Mouse (Mus musculus): ENCODE data around the gene Plpp3. TPM values are rescaled to one million over a fixed set of nuclear protein-coding genes. Genes with fewer than 3 reads are reported as not detected.
A peak's percentile ranks its signal among the peaks of the same experiment; 100 is the strongest.

Gene Plpp3
- polyA plus RNA-seq, 1 experiment from 2014 or later: 75.6 TPM

GRCm38 (mm10) chr4:105181659-105182167, 24.6 kb downstream of the Plpp3 start:
- H3K4me1 ChIP-seq: peaks cover 68% of the 10 kb centered on the region
- H3K9ac ChIP-seq (replicated peaks): no peak overlapping the region
- no peaks in the 10 kb centered on the region for H3K36me3 ChIP-seq
- peak overlapping the region; percentile 22 for H3K4me2 ChIP-seq (replicated peaks)
- H3K4me3 ChIP-seq: no peak overlapping the region
- peak overlapping the region; percentile 94 for H3K27ac ChIP-seq (replicated peaks)
- WGBS: 4% methylated on average over 3 of the region's 3 CpGs
- no peaks in the 10 kb centered on the region for H3K9me3 ChIP-seq
- H3K27me3 ChIP-seq: no peaks in the 10 kb centered on the region
- ATAC-seq (replicated peaks): peak; percentile 14

GRCm38 (mm10) chr4:105182249-105182648, 25.1 kb downstream of the Plpp3 start:
- no peak for ATAC-seq (replicated peaks)
- 15% methylated on average over 5 of the region's 5 CpGs for WGBS
- peaks cover 67% of the 10 kb centered on the region for H3K4me1 ChIP-seq
- H3K4me3 ChIP-seq: no peak overlapping the region
- no peaks in the 10 kb centered on the region for H3K36me3 ChIP-seq
- peak overlapping the region; percentile 94 for H3K27ac ChIP-seq (replicated peaks)
- no peak overlapping the region for H3K4me2 ChIP-seq (replicated peaks)
- H3K9me3 ChIP-seq: no peaks in the 10 kb centered on the region
- H3K27me3 ChIP-seq: no peaks in the 10 kb centered on the region
- H3K9ac ChIP-seq (replicated peaks): no peak overlapping the region

- ATAC-seq (replicated peaks): no peak
- H3K4me1 ChIP-seq: peaks cover 46% of the 10 kb centered on the region
- H3K27ac ChIP-seq (replicated peaks): peak overlapping the region; percentile 25
- no peaks in the 10 kb centered on the region for H3K27me3 ChIP-seq
- H3K4me3 ChIP-seq: no peak overlapping the region
- H3K9ac ChIP-seq (replicated peaks): no peak overlapping the region
- no peaks in the 10 kb centered on the region for H3K9me3 ChIP-seq
- WGBS: 46% methylated on average over 4 of the region's 4 CpGs
- H3K36me3 ChIP-seq: no peaks in the 10 kb centered on the region
- no peak overlapping the region for H3K4me2 ChIP-seq (replicated peaks)
Measured at GRCm38 (mm10) chr4:105184490-105184889, 27.3 kb downstream of the Plpp3 start.

GRCm38 (mm10) chr4:105184924-105185323, 27.8 kb downstream of the Plpp3 start:
- Histone ChIP-seq H3K27me3 (no peaks in the 10 kb centered on the region), H3K4me2 (replicated peaks) (no peak overlapping the region), H3K4me3 (no peak overlapping the region), H3K36me3 (no peaks in the 10 kb centered on the region), H3K27ac (replicated peaks) (peak overlapping the region; percentile 25), H3K9me3 (no peaks in the 10 kb centered on the region), H3K4me1 (peaks cover 43% of the 10 kb centered on the region), H3K9ac (replicated peaks) (no peak overlapping the region)
- no peak for ATAC-seq (replicated peaks)
- 92% methylated on average over 6 of the region's 6 CpGs for WGBS

- Histone ChIP-seq H3K4me2 (replicated peaks) (no peak overlapping the region), H3K4me3 (no peak overlapping the region), H3K9me3 (no peaks in the 10 kb centered on the region), H3K36me3 (no peaks in the 10 kb centered on the region), H3K27me3 (no peaks in the 10 kb centered on the region), H3K27ac (replicated peaks) (no peak overlapping the region), H3K4me1 (peaks cover 41% of the 10 kb centered on the region), H3K9ac (replicated peaks) (no peak overlapping the region)
- WGBS: 78% methylated on average over 10 of the region's 10 CpGs
- ATAC-seq (replicated peaks): no peak
Measured at GRCm38 (mm10) chr4:105186654-105187053, 29.5 kb downstream of the Plpp3 start.

GRCm38 (mm10) chr4:105187873-105188272, 30.7 kb downstream of the Plpp3 start:
- WGBS: 86% methylated on average over 7 of the region's 7 CpGs

GRCm38 (mm10) chr4:105188801-105189200, 31.7 kb downstream of the Plpp3 start:
- Histone ChIP-seq H3K27me3 (no peaks in the 10 kb centered on the region), H3K4me3 (no peak overlapping the region), H3K9me3 (no peaks in the 10 kb centered on the region), H3K4me2 (replicated peaks) (no peak overlapping the region), H3K27ac (replicated peaks) (no peak overlapping the region), H3K4me1 (peaks cover 43% of the 10 kb centered on the region), H3K36me3 (no peaks in the 10 kb centered on the region), H3K9ac (replicated peaks) (no peak overlapping the region)
- 67% methylated on average over 7 of the region's 7 CpGs for WGBS
- no peak for ATAC-seq (replicated peaks)

More at GRCm38 (mm10) chr4:105187873-105188272, 30.7 kb downstream of the Plpp3 start:
- H3K4me1 ChIP-seq: peaks cover 43% of the 10 kb centered on the region
- H3K36me3 ChIP-seq: no peaks in the 10 kb centered on the region
- H3K9ac ChIP-seq (replicated peaks): no peak overlapping the region
- no peak for ATAC-seq (replicated peaks)
- no peaks in the 10 kb centered on the region for H3K27me3 ChIP-seq
- no peak overlapping the region for H3K4me2 ChIP-seq (replicated peaks)
- no peaks in the 10 kb centered on the region for H3K9me3 ChIP-seq
- no peak overlapping the region for H3K27ac ChIP-seq (replicated peaks)
- H3K4me3 ChIP-seq: no peak overlapping the region

- Histone ChIP-seq H3K27me3 (no peaks in the 10 kb centered on the region), H3K27ac (replicated peaks) (no peak overlapping the region), H3K36me3 (no peaks in the 10 kb centered on the region), H3K4me3 (no peak overlapping the region), H3K9me3 (no peaks in the 10 kb centered on the region), H3K4me1 (peaks cover 41% of the 10 kb centered on the region), H3K9ac (replicated peaks) (no peak overlapping the region), H3K4me2 (replicated peaks) (no peak overlapping the region)
- 49% methylated on average over 4 of the region's 4 CpGs for WGBS
- no peak for ATAC-seq (replicated peaks)
Measured at GRCm38 (mm10) chr4:105190826-105191225, 33.7 kb downstream of the Plpp3 start.

GRCm38 (mm10) chr4:105191550-105191949, 34.4 kb downstream of the Plpp3 start:
- H3K27ac ChIP-seq (replicated peaks): 0 out of 2 replicates have a peak overlapping the region, but pooled peaks have one; percentile 12
- WGBS: 61% methylated on average over 5 of the region's 5 CpGs
- H3K4me3 ChIP-seq: no peak overlapping the region
- H3K4me2 ChIP-seq (replicated peaks): no peak overlapping the region
- no peak overlapping the region for H3K9ac ChIP-seq (replicated peaks)
- H3K4me1 ChIP-seq: peaks cover 41% of the 10 kb centered on the region
- no peaks in the 10 kb centered on the region for H3K9me3 ChIP-seq
- no peak for ATAC-seq (replicated peaks)
- no peaks in the 10 kb centered on the region for H3K27me3 ChIP-seq
- H3K36me3 ChIP-seq: no peaks in the 10 kb centered on the region

GRCm38 (mm10) chr4:105192665-105193064, 35.5 kb downstream of the Plpp3 start:
- no peaks in the 10 kb centered on the region for H3K36me3 ChIP-seq

GRCm38 (mm10) chr4:105195256-105195655, 38.1 kb downstream of the Plpp3 start:
- H3K4me2 ChIP-seq (replicated peaks): no peak overlapping the region
- H3K36me3 ChIP-seq: no peaks in the 10 kb centered on the region
- H3K9ac ChIP-seq (replicated peaks): no peak overlapping the region
- WGBS: 62% methylated on average over 9 of the region's 9 CpGs
- no peak overlapping the region for H3K27ac ChIP-seq (replicated peaks)
- peaks cover 51% of the 10 kb centered on the region for H3K4me1 ChIP-seq
- no peak overlapping the region for H3K4me3 ChIP-seq
- ATAC-seq (replicated peaks): no peak
- H3K27me3 ChIP-seq: no peaks in the 10 kb centered on the region
- no peaks in the 10 kb centered on the region for H3K9me3 ChIP-seq

More at GRCm38 (mm10) chr4:105192665-105193064, 35.5 kb downstream of the Plpp3 start:
- no peak for ATAC-seq (replicated peaks)
- Histone ChIP-seq H3K4me2 (replicated peaks) (no peak overlapping the region), H3K27ac (replicated peaks) (peak overlapping the region; percentile 12; the same call in 1 of the 2 replicates), H3K9me3 (no peaks in the 10 kb centered on the region), H3K9ac (replicated peaks) (no peak overlapping the region), H3K4me1 (peaks cover 44% of the 10 kb centered on the region), H3K27me3 (no peaks in the 10 kb centered on the region), H3K4me3 (no peak overlapping the region)
- 41% methylated on average over 5 of the region's 5 CpGs for WGBS

- H3K4me3 ChIP-seq: no peak overlapping the region
- H3K36me3 ChIP-seq: no peaks in the 10 kb centered on the region
- 75% methylated on average over 9 of the region's 9 CpGs for WGBS
- no peaks in the 10 kb centered on the region for H3K9me3 ChIP-seq
- H3K4me1 ChIP-seq: peaks cover 51% of the 10 kb centered on the region
- no peak overlapping the region for H3K27ac ChIP-seq (replicated peaks)
- no peak overlapping the region for H3K9ac ChIP-seq (replicated peaks)
- H3K4me2 ChIP-seq (replicated peaks): no peak overlapping the region
- no peak for ATAC-seq (replicated peaks)
- no peaks in the 10 kb centered on the region for H3K27me3 ChIP-seq
Measured at GRCm38 (mm10) chr4:105196099-105196498, 39.0 kb downstream of the Plpp3 start.

Data from forebrain, embryonic 15.5 days (tissue).